Mouse (Mus musculus): Measurements from ENCODE around the gene Kmt2e.
"Not testable (repeated sequence)": the region's sequence is repeated elsewhere in the genome, so short reads cannot be mapped to it uniquely, and the experiment has no call there.

The Kmt2e gene

DNA sequence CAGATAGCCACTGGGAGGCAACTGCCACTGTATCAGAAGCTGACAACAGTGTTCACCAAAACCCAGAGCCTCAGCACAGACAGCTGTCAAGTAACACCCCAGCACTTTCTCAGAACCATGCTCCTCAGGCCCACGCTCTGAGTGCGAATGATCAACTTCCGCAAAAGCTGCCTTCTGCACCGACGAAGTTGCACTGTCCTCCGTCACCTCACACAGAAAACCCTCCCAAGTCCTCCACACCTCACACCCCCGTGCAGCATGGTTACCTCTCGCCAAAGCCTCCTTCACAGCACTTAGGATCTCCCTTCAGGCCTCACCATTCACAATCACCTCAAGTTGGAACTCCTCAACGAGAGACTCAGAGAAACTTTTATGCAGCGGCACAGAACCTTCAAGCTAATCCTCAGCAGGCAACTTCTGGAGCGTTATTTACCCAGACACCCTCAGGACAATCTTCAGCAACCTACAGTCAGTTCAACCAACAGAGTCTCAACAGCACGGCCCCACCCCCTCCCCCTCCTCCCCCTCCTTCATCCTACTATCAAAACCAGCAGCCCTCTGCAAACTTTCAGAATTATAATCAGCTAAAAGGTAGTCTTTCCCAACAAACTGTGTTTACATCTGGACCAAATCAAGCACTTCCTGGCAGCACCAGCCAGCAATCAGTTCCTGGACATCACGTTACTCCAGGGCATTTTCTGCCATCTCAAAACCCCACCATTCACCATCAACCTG is 67.5 kb downstream of the Kmt2e start:
- DNase-seq (ENCODE audit: low spot score in 2 of 2): no peak

DNA sequence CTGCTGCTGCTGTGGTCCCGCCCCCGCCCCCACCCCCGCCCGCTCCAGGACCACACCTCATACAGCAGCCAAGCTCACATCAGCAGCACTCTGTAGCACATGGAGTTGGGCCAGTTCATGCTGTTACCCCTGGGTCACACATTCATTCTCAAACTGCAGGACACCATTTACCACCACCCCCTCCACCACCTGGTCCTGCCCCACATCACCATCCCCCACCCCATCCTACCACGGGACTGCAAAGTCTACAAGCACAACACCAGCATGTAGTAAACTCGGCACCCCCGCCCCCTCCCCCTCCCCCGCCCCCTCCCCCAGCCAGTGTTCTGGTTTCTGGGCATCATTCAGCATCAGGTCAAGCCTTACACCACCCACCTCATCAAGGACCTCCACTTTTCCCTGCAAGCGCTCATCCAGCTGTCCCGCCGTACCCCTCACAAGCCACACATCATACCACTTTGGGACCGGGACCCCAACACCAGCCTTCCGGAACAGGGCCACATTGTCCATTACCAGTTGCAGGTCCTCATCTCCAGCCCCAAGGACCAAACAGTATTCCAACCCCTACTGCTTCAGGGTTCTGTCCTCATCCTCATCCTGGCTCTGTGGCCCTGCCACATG is 68.2 kb downstream of the Kmt2e start:
- no peak for DNase-seq (ENCODE audit: low spot score in 2 of 2)

DNA sequence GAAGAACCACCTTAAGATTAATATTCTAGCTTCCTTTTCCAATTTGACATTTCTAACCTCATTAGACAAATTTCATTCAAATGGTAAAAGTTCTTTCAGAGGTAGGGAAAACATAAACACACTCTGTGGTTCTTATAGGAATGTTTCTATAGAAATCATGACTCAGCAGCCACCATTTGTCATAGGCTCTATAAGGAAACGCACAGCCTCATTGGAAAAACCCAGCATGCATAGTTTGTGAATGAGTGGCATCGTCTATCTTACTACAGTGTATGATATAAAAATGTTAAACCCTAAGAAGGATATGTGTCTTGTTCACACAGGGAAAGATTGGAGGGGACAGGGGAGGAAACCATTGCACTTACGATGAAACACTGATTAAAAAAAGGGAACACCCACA is 71.3 kb downstream of the Kmt2e start:
- no peak for DNase-seq (ENCODE audit: low spot score in 2 of 2)

DNA sequence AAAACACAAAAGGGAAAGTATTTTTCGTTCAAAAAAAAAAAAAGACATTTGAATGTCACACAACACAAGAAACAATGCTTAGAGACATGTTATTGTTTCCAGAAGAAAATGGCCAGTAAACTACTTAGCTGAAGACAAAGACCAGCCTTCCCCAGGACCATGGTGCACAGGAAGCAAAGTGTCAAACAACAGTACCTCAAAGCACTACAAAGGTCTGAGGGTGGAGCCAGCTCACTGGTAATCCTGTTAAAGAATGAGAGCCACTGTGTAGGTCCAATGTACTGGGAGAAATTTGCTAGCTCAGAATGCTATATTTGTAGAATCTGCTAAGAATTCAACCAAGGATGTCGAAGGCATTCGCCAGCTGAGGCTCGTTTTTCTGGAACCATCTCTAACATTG is 73.0 kb downstream of the Kmt2e start:
- DNase-seq (ENCODE audit: low spot score in 2 of 2): no peak

DNA sequence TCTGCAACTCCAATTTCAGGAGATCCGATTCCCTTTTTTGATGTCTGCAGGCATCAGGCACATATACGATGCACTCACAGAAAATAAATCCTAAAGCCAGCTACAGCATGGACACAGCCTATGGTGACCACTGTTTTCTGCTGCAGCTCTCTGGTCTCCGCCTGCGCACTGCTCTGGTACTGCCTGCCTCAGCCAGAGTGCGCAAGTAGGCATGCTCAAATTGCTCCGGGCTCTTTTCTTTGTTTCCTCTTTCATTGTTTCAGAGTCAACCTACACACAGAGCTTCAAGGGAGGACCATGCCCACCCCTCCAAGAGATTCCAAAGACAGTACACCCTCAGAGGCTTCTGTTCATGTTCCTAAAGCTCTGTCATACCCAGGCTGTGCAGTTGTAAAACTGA is 74.4 kb downstream of the Kmt2e start:
- no peak for DNase-seq (ENCODE audit: low spot score in 2 of 2)

DNA sequence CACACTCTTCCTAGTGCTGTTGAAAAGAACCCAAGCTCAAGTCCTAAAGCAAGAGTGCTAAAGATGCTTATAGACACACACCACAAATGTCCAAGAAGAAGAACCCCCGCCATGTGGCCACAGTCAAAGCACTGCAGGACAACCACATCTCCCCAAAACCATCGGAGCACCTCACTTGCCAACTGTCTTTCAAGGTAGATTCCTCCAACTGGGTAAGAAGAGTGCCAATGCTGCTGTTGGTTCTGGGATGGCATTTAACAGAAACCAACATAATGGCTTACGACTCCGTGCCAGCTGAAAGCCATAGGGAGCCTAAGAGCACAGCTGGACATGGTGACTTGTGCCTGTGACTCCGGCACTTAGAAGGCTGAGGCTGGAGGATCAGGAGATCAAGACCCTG is 77.2 kb downstream of the Kmt2e start:
- DNase-seq (ENCODE audit: low spot score in 2 of 2): no peak

DNA sequence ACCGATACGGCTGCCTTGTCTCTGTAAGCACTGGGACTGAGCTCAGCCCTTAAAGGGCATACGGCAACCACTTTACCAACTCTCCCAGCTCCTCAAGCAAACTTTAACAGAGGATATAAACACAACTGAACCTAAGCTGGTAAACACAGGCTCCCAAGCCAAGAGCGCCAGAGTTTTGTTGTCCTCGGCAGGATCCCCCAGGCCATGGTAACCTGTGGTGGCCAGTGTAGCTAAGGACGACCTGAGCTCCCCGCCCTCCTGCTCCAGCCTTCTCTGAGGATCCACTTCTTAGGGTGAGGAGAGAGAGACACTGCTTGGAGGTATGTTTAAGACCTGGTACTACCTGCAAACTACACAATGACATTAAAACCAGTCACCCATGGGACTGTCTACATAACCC is 78.3 kb downstream of the Kmt2e start:
- no peak for DNase-seq (ENCODE audit: low spot score in 2 of 2)

DNA sequence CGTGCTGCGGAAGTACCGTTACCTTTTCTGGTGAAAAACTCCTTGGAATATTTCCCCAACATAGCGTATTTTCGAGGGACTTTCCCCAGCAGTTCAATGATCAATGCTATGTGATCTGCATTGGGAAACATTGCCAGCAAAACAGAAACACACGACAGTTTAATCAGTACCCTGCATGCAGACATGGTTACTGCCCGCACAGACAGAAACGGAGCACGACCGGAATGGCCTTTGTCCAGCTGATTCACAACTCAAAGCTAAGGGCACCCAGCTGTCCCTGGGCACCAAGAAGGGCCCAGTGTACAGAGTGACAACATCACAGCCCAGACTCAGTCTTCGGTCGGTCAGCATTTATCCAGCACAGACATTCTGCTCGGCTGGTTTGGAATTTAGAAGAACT is 79.2 kb downstream of the Kmt2e start:
- no peak for DNase-seq (ENCODE audit: low spot score in 2 of 2)

DNA sequence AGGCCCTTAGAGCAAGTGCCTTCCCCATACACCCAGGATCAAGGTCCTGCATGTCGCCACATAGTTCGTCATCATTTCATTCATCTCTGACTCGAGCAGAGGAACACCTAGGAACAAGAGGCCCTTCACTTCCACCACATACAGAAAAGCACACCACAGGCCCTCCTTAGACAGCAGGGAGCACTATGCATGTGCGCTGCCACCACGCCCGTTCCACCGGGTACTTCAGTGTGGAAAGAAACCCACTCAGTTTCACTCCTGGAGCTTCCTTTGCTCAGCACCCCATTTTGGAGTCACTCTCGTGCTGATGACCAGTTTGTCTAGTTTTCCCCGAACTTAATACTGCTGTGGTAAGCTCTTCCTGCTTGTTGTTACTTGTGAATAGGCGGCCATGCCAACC is 80.8 kb downstream of the Kmt2e start:
- no peak for DNase-seq (ENCODE audit: low spot score in 2 of 2)

DNA sequence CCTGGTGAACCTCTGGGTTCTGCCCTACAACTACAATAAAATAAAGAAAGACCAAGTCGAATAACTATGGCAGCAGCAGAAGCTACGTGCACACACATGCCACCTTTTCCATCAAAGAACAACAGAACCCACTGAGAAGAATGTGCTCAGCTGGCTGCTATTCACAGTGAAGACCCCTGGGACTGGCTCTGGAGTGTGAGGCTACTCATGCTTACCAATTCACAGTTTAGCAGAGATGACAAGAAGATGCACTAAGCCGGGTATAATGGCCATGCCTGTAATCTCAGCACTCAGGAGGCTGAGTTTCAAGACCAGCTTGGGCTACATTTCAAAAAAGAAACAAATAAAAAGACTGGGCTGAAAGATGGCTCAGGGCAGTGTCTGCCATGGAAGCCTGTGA is 82.7 kb downstream of the Kmt2e start:
- DNase-seq (ENCODE audit: low spot score in 2 of 2): no peak

DNA sequence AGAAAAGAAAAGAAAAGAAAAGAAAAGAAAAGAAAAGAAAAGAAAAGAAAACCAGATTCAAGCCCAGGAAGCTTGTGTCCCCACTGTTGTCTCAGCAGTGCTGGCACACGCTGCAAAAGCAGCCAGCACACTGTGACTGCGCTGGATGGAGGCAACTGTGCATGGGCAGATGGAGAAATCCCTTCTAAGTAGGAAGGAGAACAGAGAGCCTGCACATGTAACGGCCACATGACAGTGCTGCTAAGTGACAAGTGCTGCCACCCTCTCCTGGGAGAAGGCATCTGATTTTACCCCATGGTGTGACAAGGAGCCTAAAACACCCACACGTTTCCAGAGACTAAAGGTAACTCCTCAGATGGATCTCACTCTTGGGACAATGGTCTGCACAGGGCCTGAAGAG is 83.6 kb downstream of the Kmt2e start:
- no peak for DNase-seq (ENCODE audit: low spot score in 2 of 2)

DNA sequence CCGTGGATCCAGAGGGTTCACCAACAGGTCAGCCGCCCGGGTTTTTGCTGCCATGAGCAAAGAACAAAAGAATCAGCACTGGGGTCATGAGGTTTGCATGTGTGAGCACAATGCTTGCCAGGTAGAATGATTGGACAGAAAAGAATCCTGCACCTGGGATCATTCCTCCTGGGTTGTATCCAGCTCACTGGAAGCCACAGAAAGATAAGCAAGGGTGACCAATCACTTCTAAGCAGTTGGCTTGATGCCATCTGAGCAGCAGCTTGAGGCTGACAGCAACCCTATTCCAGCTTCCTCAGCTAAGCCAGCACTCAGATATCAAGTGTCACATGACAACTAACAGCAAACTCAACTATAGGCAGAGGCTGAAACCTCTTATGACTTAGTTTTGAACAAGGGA is 84.4 kb downstream of the Kmt2e start:
- no peak for DNase-seq (ENCODE audit: low spot score in 2 of 2)

DNA sequence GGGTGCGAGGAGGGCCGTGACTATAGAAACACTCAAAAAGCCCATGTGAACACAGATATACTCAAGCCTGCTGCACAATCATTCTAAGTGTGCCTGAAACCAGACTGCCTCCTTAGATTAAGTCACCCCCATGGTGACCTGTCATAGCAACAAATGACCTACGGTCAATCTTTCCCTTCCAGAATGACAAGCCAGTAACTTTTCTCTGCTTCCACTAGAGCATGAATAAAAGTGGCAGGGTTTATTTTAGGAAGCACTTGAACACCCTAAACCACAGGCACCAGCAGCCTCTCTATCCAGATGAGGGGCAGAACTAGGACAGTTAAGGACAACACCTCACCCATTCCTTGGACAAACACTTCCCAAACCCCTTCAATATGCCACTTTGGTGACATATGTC is 85.4 kb downstream of the Kmt2e start:
- DNase-seq (ENCODE audit: low spot score in 2 of 2): no peak

DNA sequence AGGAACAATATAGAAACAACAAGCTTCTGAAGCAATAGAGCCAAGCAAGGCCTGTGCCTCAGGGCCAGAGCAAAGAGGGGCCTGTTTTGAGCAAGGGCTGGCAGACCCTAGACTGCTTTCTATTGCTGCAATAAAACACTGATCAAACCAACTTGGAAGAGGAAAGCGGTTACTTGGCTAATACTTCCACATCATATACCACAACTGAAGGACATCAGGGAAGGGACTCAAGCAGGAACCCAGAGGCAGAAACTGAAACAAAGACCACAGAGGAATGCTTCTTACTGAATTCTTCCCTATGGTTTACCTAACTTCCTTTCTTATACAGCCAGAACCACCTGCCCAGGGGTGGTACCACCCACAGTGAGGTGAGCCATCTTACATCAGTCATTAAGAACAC is 87.4 kb downstream of the Kmt2e start:
- no peak for DNase-seq (ENCODE audit: low spot score in 2 of 2)

DNA sequence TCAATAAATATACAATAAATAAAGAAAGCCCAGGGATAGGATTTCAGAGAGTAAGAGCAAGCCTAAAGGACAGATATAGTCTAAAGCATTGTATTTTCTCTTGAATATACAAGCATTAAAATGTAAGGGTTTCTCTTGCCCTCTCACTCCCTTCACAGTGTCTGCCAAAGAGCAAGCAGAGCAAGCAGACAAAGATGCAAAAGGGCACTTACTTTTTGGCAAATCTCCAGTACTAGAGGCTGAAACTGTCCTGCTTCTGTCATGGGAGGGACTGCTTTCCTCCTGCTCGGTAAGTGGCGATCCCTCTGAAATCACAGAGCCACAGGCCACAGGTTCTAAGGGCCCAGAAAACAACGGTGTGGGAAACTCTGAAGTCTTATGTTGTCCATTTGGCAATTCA is 89.7 kb downstream of the Kmt2e start:
- DNase-seq (ENCODE audit: low spot score in 2 of 2): no peak

DNA sequence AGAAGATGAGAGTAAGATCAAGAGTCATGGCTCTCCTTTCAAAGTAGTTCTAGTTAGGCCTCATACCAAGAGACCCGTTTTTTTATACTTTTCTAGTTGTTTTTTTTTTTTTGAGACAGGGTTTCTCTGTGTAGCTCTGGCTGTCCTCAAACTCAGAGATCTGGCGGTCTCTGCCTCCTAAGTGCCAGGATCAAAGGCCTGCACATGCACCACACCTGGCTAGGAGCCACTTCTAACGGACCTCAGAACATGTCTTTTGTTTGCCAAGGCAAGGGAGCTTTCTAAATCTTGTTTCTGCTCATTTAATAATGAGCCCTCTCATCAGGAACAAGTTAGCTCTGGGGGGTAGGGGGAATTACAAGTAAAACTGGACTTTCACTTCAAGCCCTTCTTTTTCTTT is 90.4 kb downstream of the Kmt2e start:
- no peak for DNase-seq (ENCODE audit: low spot score in 2 of 2)

DNA sequence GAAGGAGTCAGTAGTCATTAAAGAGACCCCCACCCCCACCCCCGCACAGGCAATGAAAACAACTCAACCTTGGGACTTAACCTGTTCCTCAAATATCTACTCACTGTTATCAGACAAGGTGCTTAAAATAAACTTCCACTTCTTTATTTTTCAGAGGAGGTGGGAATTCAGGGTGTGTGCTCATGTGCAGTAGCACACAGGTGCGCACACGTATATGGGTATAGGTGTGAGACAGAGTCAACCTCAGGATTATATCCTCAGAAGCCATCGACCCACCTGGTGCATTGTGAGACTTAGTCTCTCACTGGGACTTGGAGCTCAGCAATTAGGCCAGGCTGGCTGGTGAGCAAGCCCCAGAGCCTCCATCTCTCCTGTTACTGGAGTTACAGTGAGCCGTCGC is 96.9 kb downstream of the Kmt2e start:
- DNase-seq (ENCODE audit: low spot score in 2 of 2): no peak

DNA sequence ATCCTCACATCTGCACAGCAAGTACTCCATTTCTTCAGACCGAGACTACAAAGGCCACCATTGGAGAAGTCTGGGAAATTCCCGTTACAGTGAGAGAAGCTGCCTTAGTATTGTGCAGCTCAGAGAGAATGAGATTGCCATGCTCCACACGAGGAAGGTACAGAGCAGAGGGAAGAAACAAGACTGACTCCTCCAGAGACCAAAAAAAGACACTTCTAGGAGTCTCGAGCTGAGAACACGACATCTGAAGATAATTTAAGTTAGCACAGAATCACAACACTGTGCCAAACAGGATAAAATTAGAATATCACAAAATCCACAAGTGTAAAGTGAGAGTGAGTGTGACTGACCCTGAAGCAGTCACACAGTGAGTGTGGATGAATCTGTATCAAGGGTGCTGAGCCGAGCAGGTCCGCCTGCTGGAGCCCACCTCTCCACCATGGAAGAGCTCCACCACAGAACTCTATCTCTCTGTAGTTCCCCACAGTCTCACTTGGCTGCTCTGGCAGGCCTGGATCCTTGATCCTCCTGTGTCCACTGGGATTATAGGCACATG is 97.4 kb downstream of the Kmt2e start:
- no peak for DNase-seq (ENCODE audit: low spot score in 2 of 2)

DNA sequence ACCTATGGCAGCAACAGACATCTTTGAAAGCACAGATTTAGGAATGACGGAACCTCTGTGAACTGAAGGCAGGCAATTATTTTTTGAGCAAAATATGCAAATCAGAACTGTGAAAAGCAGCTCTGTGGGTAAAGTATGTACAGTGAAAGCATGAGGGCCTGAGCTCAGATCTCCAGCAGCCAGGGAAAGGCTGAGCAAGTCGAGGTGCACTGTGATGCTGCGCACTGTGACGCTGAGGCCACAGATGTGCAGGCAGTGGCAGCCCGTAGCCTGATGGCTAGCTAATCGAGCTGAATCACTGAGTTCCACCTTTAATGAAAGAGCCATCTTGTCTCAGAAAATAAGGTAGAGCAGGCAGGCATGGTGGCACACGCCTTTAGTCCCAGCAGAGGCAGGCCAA is 101.5 kb downstream of the Kmt2e start:
- no peak for DNase-seq (ENCODE audit: low spot score in 2 of 2)

DNA sequence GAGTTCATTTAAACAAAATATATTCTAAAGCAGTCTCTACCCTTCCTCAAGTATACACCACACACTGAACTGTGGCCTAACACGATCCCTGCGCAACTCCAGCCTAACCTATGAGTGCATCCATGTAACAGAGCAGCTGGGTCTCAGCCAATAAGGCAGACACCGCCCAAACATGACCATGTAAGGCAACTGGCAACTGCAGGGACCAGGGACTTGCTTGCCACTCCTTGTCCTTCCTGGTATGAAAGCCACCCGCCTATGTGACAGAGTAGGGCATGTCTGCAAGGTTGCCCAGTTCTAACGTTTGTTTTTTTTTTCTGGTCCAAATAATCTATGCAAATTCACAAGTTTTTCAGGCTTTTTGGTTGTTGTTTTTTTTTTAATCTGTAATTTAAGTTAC is 117.4 kb downstream of the Kmt2e start:
- no peak for DNase-seq (ENCODE audit: low spot score in 2 of 2)

DNA sequence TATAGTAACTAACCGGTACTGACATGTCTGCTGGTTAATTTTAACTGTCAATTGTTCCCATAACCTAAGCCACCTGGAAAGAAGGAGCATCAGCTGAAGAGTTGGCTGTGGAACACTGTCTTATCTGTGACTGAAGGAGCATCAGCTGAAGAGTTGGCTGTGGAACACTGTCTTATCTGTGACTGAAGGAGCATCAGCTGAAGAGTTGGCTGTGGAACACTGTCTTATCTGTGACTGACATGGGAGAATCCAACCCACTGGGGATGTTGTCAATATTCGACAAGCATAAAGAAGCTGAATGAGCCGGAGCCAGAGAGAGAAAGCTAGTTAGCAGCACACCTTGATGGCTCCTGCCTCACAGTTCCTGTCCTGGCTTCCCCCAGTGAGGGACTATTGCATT is 119.1 kb downstream of the Kmt2e start:
- DNase-seq (ENCODE audit: low spot score in 2 of 2): not testable (repeated sequence)
